Mouse (Mus musculus): ENCODE measurements around the gene Pbx2. TPM values are rescaled to one million over a fixed set of nuclear protein-coding genes. Genes with fewer than 3 reads are reported as not detected.

Pbx2 gene
- polyA plus RNA-seq, 1 experiment: 177 TPM

DNA sequence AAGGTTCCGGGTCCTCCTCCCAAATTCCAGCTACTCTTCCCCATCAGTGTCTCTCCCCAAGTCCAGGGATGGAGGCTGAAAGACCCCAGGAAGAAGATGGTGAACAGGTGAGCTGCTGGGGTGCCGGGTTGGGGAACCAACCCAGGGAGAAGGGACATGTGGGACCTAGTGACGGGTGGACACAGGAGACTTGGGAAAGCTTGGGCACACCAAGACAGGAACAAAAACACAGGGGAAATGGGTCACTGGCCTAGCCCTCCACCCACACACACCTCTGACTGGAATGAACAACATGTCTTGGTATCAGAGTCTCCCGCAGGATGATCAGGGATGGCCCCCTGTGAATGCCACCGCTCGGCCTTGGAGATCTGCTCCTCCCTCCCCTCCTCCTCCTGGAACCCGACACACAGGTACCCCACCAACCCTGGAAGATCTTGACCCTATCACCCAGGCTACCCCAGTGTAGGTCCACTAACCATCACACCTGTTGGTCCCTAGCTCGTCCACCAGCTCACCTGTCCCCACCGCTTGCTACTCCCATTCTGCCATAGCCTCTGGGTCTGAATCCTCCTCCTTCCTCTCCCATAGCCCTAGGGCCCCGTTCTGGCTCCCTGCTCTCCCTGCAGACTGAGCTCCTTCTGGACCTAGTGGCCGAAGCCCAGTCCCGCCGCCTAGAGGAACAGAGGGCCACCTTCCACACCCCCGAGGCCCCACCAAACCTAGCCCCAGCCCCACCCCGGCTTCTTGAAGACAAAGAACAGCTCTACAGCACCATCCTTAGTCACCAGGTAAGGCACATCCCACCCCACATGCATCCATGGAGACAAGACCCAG, 695 bp upstream of the Pbx2 start:
- no peak for TF ChIP-seq GATA1 (IDR thresholded peaks at IDR 0.05; ENCODE audit: low read length)

DNA sequence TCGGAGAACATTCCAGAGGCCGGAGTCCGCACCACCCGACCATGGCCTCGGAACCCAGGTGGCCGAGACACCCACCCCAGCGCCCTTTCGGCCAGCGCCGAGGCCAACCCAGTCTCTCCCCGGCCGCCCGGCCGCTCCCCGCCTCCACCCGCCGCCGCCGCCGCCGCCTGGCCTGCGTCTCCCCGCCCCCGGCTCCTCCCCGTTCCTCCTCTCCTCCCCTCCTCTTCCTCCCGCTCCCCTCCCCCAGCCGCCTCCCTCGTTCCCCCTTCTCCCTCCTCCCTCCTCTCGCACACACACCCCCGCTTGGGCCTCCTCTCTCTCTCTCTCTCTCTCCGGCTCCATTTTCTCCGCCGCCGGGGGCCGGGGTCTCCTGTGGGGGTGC, 919 bp downstream of the Pbx2 start:
- TF ChIP-seq GATA1 (IDR thresholded peaks at IDR 0.05; ENCODE audit: low read length): no peak

DNA sequence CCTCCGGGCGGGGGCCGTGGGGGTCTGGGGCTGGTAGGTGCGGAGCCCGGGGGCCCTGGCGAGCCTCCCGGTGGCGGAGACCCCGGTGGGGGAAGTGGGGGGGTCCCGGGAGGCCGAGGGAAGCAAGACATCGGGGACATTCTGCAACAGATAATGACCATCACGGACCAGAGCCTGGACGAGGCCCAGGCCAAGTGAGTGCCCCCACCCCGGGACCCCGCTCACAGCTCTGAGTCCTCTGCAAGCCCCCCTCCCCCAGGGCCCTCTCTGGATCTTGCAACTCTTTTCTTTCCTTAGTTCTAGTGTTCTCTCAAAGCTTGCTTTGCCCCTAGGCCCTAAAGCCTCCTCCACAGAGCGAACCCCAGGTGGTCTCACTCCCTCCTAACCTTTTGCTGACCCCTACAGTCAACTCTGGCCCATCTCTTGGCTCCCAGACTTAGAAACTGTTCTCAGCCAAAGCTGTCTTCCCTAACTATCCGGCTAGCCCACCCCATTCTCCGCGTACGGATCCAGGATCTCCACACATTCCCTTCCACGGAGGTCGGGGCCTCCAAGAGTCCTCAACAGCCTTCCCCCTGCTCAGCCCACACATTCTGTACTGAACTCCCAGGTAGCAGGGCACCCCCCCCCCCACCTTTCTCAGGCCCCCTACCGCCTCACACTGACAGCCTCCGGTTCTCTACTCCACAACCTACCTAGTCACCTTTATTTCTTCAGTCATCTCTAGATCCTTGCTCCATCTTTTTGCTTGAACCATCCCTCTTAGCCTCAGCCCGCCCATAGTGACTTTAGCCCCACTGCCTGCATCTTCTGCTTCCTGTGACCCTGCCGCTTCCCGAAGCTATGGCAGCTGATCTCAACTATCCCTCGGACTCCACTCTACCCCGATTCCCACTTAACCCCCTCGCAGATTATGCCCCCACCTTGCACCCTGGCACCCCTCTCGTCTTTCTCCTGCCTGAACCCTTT, 1.8 kb downstream of the Pbx2 start:
- no peak for TF ChIP-seq GATA1 (IDR thresholded peaks at IDR 0.05; ENCODE audit: low read length)

DNA sequence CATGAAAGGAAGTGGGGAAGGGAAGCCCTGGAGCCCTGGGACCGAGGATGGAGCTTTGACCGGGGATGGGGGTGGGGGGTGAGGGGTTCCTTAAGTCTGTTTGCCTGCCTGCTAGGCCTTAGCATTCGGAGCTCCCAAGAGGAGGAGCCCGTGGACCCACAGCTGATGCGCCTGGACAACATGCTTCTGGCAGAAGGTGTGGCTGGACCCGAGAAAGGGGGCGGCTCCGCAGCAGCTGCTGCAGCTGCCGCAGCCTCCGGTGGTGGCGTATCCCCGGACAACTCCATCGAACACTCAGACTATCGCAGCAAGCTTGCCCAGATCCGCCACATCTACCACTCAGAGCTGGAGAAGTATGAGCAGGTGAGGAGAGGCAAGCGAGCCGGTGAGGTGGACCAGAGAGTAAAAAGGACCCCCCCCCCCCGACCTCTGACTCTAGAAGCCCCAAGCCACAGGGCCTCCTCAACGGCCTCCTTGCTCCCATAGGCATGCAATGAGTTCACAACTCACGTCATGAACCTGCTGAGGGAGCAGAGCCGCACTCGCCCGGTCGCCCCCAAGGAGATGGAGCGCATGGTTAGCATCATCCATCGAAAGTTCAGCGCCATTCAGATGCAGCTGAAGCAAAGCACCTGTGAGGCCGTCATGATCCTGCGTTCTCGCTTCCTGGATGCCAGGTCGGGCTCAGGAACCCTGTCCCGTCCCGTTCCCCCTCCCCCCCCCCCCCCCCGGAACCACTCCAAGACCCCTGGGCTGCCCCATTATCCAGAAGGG, 2.9 kb downstream of the Pbx2 start:
- TF ChIP-seq GATA1 (IDR thresholded peaks at IDR 0.05; ENCODE audit: low read length): no peak

DNA sequence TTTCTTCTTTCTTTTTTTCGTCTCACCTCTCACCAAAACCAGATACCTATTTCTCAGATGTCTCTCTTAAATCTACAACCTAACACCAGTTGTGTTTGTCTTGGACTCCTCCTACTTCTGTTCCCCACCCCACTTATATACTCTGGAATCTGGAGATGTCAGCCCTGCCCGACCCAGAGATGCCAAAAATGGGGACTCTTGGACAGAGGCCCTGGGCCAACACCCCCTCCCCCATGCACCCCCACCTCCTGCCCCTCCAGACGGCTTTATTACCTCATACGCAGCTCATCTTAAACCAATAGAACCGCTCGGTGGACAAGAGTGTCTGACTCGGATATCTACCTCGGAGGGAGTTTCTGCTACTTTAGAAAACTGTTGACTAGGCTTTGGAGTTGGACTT, 5.0 kb downstream of the Pbx2 start:
- TF ChIP-seq GATA1 (IDR thresholded peaks at IDR 0.05; ENCODE audit: low read length): no peak

DNA sequence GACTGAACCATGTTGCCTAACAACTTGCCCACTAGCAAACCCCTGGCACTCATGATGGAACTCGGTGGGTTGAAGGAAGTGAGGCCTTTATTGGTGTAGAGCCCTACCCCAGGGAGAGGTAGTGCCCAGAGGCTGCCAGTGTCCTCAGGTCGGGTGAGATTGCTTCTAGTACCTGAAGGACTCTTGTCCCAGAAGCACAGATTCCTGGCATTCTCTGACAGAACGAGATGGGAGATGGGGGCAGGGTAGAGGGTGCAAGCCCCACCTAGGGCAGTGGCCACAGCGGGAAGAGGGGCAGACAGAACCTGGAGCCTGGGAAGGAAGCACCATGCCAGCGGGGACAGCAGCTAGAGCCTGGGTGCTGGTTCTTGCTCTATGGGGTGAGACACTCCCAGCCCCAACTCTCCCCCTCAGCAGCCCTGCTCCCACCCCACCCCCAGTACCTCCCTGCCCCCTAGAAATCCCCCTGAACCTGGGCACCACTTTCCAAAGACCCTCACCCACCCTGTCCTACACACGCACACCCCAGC, 6.6 kb downstream of the Pbx2 start, which contains the start of gene Ager:
Gene Ager (plus strand): TSS at position 297 of the 530 bp plus-strand sequence.
- no peak for TF ChIP-seq GATA1 (IDR thresholded peaks at IDR 0.05; ENCODE audit: low read length)

DNA sequence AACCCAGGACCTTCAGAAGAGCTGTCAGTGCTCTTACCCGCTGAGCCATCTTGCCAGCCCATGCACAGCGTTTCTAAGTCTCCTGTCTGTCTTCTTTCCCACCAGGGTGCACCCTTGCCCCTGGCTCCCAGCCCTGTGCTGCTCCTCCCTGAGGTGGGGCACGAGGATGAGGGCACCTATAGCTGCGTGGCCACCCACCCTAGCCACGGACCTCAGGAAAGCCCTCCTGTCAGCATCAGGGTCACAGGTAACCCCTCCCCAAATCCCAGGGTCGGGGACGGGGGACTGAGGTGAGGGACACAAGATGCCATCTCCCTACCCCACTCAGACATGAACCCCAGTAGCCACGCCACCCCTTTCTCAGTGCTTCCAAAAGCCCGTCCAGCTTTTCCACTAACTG, 8.8 kb downstream of the Pbx2 start:
- TF ChIP-seq GATA1 (IDR thresholded peaks at IDR 0.05; ENCODE audit: low read length): no peak

DNA sequence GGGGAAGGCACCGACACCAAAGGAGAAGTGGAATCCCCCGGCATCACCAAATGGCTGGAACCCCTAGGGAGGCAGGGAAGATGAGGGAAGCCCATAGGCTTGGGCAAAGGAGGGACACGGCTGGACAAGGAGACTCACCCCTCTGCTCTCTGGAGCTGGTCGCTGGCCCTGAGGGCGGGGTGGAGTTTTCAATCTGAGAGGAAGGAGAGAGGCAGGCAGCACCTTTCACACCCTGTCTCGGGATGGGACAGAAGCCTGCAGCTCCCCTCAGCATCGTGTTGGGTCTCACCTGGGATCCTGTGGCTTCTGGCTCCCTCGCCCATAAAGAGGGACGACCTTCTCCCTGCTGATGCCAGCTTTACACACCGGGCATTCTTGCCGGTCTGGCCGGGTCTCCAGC, 10.7 kb downstream of the Pbx2 start:
- TF ChIP-seq GATA1 (IDR thresholded peaks at IDR 0.05; ENCODE audit: low read length): no peak

DNA sequence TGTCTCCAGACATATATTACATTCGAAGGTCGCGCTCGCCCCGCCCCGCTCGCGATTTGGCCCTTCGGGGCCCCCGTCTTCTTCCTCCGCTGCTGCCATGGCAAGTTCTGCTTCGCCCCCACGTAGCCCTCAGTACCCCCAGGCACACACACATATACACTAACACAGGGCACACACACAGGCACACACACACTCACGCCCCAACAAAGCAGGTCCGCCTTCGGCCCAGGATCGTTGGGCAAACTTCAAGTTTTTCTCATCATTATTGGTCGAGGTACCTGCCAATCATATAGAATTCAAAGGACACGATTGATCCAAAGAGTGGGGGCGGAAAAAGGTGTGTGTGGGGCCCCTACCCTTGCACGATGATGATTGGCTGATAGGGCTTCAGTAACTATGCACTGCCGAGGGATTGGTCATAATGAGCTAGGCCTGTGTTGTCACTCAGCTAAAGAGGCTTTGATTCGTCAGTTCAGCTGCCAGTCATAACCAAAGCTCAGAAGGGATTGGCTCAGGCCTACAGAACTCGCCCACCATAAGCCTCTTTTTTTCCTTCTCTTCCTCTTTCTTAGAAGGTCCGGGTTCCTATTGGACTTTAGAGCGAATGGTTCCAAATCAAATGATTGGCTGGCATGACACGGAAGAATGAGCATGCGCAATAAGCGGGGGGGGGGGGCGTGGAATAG, 12.5 kb downstream of the Pbx2 start, which contains the start of gene Rnf5:
Gene Rnf5 (minus strand): TSS at position 316 of the 686 bp plus-strand sequence.
- no peak for TF ChIP-seq GATA1 (IDR thresholded peaks at IDR 0.05; ENCODE audit: low read length)

DNA sequence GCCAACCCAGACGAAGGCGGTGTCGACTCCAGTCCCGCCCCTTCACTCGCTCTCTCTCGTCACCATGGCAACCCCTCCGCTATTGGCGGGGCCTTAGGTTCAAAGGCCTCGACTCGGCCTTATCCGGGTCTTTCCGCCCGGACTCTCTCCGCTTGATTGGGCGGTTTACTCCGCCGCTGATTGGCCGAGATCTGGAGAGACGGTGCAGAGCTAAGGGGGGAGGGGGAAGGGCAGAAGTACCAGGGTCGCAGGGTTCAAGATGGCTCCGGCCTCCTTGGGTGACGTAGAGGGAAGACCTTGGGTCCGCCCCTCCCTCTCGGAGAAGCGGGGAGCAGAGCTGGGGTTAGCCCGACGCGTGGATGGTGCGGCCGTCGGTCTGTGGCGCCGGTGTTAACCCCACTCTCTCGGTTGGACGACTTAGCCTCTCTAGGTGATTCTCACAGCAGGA, 13.0 kb downstream of the Pbx2 start, which contains the start of gene Agpat1:
Gene Agpat1 (plus strand): TSS at position 202 of the 448 bp plus-strand sequence.
- TF ChIP-seq GATA1 (IDR thresholded peaks at IDR 0.05; ENCODE audit: low read length): no peak

DNA sequence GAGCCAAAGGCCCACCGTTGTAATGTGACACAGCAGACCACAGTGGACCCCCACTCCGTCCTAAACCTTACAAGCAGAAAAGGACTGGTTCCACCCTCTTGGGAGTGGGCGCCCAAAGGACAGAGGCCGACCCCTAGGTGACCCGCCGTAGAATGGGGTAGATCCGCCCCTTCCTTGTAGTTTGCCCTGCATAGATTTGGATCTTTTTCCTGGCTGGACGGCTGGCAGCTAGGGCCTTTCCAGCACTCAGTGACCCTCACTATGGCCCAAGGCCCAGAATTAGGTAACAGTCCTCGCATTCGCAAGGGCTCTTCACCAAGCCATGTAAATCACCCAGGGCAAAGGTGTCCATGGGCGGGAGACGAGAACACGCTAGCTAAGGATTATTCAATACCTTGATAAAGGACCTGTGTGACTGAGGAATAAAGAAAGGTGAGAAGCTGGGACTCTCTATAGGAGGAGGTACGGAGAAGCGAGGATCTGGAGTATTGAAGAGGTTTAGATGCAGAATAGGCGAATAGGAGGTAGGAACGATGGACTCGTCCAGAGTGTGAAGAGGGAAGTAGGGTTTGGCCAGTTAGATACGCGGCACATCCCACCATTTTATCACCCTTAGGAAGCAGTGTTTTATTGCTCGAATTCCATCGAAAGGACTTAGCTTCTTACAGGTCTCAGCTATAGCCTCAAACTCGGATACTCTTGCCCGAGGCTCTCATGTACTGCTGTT, 13.6 kb downstream of the Pbx2 start:
- no peak for TF ChIP-seq GATA1 (IDR thresholded peaks at IDR 0.05; ENCODE audit: low read length)

DNA sequence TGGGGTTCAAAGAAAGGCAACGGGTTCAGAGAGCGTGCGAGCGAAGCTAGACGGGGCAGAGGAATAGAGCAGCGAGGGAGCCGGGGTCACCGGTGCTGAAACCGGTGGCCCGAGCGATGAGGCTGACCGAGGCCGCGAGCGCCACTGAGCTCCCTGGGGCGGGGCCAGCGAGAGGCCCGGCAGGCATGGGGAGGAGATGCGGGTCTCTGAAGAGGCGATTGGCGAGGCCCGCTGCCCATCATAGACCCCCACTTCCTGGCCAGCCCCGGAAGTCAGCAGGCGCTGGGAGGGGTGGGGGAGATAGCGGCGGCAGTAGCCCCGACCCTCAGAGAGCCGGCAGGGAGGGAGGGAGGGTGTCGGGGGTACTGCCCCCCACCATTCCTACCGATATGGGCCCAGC, 14.5 kb downstream of the Pbx2 start:
- TF ChIP-seq GATA1 (IDR thresholded peaks at IDR 0.05; ENCODE audit: low read length): no peak

DNA sequence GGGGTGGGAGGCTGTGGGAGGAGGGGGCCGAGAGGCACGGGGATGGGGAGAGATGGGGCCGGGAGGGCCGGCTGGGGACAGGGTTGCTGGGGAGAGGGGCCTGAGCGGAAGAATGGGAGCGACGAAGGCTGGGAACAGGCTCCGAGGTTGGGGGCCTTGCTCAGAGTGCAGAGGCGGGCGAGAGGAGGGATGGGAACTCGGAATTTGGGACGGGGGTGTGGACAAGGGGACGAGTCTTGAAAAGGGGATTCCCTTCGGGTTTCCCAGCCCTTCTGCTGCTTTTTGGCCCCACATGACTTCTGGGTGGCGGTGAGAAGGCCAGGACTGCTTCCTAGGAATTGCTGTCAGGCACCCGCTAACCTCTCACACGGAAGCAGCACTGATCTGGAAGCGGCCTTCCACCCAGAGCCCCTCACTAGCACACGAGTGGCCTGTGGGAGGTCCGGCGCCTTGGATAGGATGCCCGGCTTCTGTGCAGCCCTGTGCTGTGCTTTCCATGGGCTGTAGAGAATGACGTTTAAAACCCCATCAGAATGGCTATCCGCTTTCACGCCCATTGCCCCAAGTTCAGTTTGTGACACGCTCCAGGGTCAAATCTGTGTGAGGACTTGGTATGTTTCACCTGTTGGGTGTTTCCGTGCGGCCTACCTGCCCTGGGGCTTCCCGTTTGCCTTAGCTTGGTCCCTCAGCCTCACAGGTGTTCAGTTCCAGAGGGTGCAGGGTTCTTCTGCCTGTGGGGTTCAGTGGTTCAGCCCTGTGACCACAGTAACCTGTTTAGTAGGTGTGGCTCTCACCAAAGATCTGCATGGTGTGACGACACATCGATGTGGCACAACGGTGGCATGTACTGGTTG, 15.3 kb downstream of the Pbx2 start:
- no peak for TF ChIP-seq GATA1 (IDR thresholded peaks at IDR 0.05; ENCODE audit: low read length)

Data from G1E-ER4 (cell line).